Mouse (Mus musculus) embryonic facial prominence, embryonic 13.5 days (tissue): ENCODE results near the gene Pnpo. TPM values are rescaled to one million over a fixed set of nuclear protein-coding genes. Genes with fewer than 3 reads are reported as not detected.

Experiments used
- ATAC-seq: fragments of 200-750 bp; cut with Nextera tagmentation; 2 replicates; pipeline ENCODE4 v1.8.0; 2017; ENCODE audit warnings: low read depth; ENCODE audit not compliant: insufficient number of reproducible peaks, insufficient read depth, low FRiP score, low TSS enrichment
- H3K27ac ChIP-seq: fragments of 300-500 bp; sonication (generic); 2 replicates; pipeline ENCODE4 v1.5.1; 2015; ENCODE audit warnings: moderate library complexity, mild to moderate bottlenecking, inconsistent platforms
- H3K27me3 ChIP-seq: fragments of 300-500 bp; sonication (generic); 2 replicates; pipeline ENCODE4 v1.6.1; 2015; ENCODE audit warnings: mild to moderate bottlenecking, inconsistent platforms
- H3K36me3 ChIP-seq: fragments of 300-500 bp; sonication (generic); 2 replicates; pipeline ENCODE4 v1.6.1; 2015; ENCODE audit warnings: mild to moderate bottlenecking, inconsistent platforms
- H3K4me1 ChIP-seq: fragments of 300-500 bp; sonication (generic); 2 replicates; pipeline ENCODE4 v1.6.1; 2015; ENCODE audit warnings: inconsistent platforms
- H3K4me2 ChIP-seq: fragments of 300-500 bp; sonication (generic); 2 replicates; pipeline ENCODE4 v1.6.1; 2015; ENCODE audit warnings: moderate library complexity, mild to moderate bottlenecking, inconsistent platforms
- H3K4me3 ChIP-seq: fragments of 300-500 bp; sonication (generic); 2 replicates; pipeline ENCODE4 v1.5.1; 2015; ENCODE audit warnings: mild to moderate bottlenecking, inconsistent platforms
- H3K9ac ChIP-seq: fragments of 300-500 bp; sonication (generic); 2 replicates; pipeline ENCODE4 v1.6.1; 2015; ENCODE audit warnings: mild to moderate bottlenecking, inconsistent platforms
- H3K9me3 ChIP-seq: fragments of 300-500 bp; sonication (generic); 2 replicates; pipeline ENCODE4 v1.6.1; 2016; ENCODE audit warnings: inconsistent platforms
- WGBS: fragments of 180-500 bp; shearing (Covaris S2); methylation state at CpG from one replicate; pipeline ENCODE4 v1.1.7; 2015; ENCODE audit warnings: mixed read lengths; 5-methylcytosine and 5-hydroxymethylcytosine counted together
- polyA plus RNA-seq: library from polyadenylated mRNA; unstranded; fragments of >200 nt; fragmentation: Nextera tagmentation; extraction: Ambion mirVana; gene quantifications from 2 replicates; pipeline ENCODE4 v1.2.1, GENCODE M21; 2015

Pnpo gene
- polyA plus RNA-seq, 1 experiment from 2014 or later: 19.9 TPM

DNA sequence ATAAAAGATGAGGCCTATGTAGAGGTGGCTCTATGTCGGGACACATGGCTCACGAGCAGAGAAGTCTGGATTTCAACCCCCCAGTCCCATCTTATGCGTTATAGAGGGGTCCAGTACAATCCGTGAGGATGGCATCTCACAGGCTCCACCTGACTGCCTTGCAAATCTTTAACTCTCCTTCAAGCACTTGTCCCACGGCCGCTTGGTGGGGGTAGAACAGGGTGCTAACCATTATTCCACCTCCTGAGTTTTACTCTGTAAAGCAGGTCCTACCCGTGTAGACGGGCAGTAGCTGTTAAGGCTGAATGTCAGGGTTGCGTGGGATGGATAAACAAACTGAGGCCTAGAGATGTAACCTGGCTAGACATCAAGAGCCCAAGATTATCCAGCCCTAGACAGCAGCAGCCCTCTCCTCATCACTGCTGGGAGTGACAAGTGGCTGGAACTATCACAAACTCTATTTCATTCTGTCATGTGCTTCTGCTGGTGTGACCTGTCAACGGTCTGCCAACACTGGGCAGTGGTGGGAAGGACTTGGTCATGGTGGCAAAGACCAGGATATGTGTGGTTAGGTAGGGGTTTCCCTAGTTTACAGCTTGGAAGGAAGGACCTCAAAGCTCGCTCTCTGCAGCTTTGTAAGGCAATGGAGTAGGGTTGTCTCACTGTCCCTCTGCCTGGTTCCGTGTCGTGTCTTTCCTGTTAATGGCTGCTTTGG is 10.1 kb downstream of the Pnpo start:
- Histone ChIP-seq H3K27me3 (peaks cover 12% of the 10 kb centered on the region), H3K36me3 (no peaks in the 10 kb centered on the region), H3K9ac (no peak overlapping the region), H3K4me2 (no peak overlapping the region), H3K27ac (no peak overlapping the region), H3K4me1 (peaks cover 24% of the 10 kb centered on the region), H3K9me3 (no peaks in the 10 kb centered on the region), H3K4me3 (no peak overlapping the region)
- ATAC-seq: no peak
- 85% methylated on average over 13 of the region's 13 CpGs for WGBS

DNA sequence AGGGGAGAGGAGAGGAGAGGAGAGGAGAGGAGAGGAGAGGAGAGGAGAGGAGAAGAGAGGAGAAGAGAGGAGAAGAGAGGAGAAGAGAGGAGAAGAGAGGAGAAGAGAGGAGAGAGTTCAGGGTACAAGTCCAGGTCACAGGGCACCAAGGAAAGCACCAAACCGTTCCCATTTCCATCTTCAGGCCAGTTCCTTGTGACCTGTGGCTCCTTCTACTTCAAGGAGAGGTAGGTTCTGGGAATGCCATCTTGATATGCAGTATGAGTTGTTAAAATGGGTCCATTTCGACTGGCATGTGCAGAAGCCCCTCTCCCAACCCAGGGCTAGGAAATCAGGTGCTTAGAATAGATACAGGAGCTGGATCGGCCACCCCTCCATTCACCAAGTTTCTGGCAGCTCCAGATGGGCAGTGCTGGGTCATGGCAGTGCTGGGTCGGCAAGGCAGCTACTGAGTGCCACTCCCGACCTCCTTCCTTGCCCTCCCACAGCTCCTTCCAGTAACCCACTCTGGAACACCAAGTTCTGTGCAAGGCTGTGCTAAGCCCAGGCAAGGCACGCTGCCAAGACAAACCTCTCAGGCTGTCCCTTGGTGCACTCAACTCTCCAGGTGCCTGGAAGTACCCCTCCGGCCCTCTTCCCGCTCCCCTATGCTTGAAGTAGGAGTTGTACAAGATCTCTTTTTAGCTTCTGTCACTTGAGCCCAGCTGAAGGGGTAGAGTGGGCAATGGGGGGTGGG is 12.3 kb downstream of the Pnpo start:
- 49% methylated on average over 8 of the region's 8 CpGs for WGBS
- Histone ChIP-seq H3K4me2 (no peak overlapping the region), H3K27ac (no peak overlapping the region)

DNA sequence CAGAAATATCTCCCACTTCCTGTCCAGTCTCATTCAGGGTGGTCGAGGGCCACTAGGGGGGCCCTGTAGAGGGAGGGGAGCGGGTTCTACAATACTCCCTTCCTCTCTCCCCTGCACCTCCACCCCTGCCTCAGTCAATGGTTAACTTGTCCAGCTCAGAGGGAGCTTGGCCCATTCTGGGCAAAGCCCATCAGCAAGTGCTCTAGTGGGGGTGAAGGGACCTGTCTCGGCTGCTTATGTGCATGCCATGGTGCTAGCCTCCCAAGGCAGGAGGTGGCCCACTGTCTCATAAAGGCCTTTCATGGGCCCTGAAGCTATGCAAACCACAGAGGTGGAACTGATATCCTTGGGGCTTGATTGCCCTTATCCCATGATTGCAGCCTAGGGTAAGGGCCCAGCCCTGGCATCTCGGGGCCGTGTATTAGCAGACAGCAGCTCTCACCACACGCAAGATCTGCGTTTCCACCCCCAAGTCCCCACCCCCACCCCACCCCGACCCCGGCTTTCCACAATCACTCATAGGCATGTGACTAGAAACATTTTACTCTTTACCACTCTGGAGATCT is 13.9 kb downstream of the Pnpo start:
- ATAC-seq: no peak
- H3K4me2 ChIP-seq: peak overlapping the region; percentile 39; the same call in 1 of the 2 replicates
- WGBS: 53% methylated on average over 9 of the region's 9 CpGs

More for the DNA sequence above, 12.3 kb downstream of the Pnpo start:
- no peak for ATAC-seq
- Histone ChIP-seq H3K4me1 (peaks cover 27% of the 10 kb centered on the region), H3K9ac (no peak overlapping the region), H3K27me3 (peaks cover 22% of the 10 kb centered on the region), H3K36me3 (no peaks in the 10 kb centered on the region), H3K9me3 (no peaks in the 10 kb centered on the region), H3K4me3 (no peak overlapping the region)

DNA sequence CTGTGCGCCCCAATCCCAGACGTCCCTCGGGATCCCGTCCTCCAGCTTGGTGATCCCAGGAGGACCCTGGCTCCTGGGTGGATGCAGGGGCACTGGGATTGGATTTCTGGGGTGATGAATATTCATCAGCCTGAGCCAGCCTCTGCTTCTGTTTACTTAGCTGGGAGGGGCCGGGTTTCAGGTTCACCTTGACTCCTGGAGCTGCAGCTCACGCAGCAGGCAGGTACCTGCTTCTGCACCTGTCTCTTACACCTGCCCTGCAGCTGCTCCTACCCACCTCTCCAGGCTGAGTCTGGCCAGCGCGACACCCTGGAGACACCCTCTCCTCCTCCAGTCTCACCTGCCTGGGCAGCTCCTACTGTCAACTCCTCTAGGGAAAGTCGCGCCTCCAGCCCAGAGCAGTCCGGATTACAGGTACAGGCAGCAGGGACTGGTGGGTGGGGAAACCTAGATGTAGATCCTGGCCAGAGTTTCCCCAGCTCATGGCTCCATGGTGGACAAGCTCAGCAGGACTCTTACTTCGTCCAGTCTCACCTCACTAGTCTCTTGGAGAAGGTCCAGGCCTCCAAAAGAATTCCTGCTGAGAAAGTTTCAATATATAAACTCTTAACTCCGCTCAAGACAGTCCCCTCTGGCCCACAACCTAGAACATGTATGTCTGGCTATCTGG is 14.6 kb downstream of the Pnpo start:
- WGBS: 11% methylated on average over 13 of the region's 13 CpGs
- H3K27me3 ChIP-seq: peaks cover 22% of the 10 kb centered on the region
- H3K9ac ChIP-seq: no peak overlapping the region

More for the DNA sequence above, 13.9 kb downstream of the Pnpo start:
- peaks cover 22% of the 10 kb centered on the region for H3K27me3 ChIP-seq
- H3K27ac ChIP-seq: peak overlapping the region; percentile 57
- H3K9me3 ChIP-seq: no peaks in the 10 kb centered on the region
- no peaks in the 10 kb centered on the region for H3K36me3 ChIP-seq
- peaks cover 24% of the 10 kb centered on the region for H3K4me1 ChIP-seq
- 0 out of 2 replicates have a peak overlapping the region, but pooled peaks have one; percentile 9 for H3K4me3 ChIP-seq
- no peak overlapping the region for H3K9ac ChIP-seq

DNA sequence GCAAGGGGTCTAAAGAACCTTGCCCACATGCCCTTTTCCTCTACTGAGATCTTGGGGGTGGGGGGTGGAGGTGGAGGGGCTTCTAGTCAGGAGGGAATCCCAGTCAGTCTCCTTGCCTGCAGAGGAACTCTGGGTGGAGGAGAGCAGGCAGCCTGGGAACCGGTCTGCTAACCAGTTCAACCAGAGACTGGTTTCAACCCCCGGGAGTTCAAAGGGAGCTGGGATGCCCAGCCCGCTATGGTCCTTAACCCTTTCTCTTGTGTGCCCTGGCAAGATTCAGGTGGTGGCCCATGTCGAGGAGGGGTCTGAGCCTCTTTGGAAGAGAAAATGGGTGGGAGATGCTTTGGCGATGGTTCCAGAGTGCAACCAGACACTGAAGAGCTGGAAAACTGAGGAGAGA is 15.1 kb downstream of the Pnpo start:
- 2% methylated on average over 5 of the region's 5 CpGs for WGBS
- Histone ChIP-seq H3K27ac (peak overlapping the region; percentile 57; the same call in 1 of the 2 replicates), H3K4me1 (peaks cover 22% of the 10 kb centered on the region), H3K9me3 (no peaks in the 10 kb centered on the region), H3K4me3 (no peak overlapping the region), H3K27me3 (peaks cover 22% of the 10 kb centered on the region), H3K4me2 (peak overlapping the region; percentile 39), H3K9ac (no peak overlapping the region), H3K36me3 (no peaks in the 10 kb centered on the region)
- no peak for ATAC-seq

More for the DNA sequence above, 14.6 kb downstream of the Pnpo start:
- Histone ChIP-seq H3K36me3 (no peaks in the 10 kb centered on the region), H3K4me3 (0 out of 2 replicates have a peak overlapping the region, but pooled peaks have one; percentile 9), H3K4me1 (peaks cover 22% of the 10 kb centered on the region), H3K27ac (peak overlapping the region; percentile 57; the same call in 1 of the 2 replicates), H3K4me2 (peak overlapping the region; percentile 39), H3K9me3 (no peaks in the 10 kb centered on the region)
- peak; percentile 52; the same call in 1 of the 2 replicates for ATAC-seq

DNA sequence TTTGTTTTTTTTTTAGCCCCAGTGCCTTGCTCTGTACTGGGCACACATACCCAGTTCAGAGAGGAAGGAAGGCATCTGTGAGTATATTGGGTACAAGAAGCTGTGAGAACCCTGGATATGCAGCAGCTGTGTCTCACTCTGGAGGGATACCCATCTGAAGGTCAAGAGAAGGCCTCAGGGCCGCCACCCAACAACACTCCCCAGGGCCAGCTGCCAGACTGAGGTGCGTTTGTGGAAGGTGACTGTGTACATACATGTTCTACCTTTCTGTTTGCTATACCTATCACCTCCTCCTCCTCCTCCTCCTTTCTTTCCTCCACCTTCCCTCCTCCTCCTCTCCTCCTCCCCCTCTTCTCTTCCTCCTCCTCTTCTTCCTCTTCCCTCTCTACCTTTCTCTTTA is 15.7 kb downstream of the Pnpo start, which contains the start of gene Prr15l:
TSS of gene Prr15l (plus strand) at position 17 of the 400 bp plus-strand sequence.
- Histone ChIP-seq H3K4me1 (peaks cover 22% of the 10 kb centered on the region), H3K9ac (no peak within 1 kb of the TSS), H3K27me3 (peaks cover 22% of the 10 kb centered on the region), H3K4me3 (no peak within 1 kb of the TSS), H3K36me3 (no peaks in the 10 kb centered on the region), H3K27ac (peak within 1 kb of the TSS; percentile 57; the same call in 1 of the 2 replicates), H3K9me3 (no peaks in the 10 kb centered on the region), H3K4me2 (peak within 1 kb of the TSS; percentile 39)
- ATAC-seq: no peak
- WGBS: 71% methylated on average over 2 of the region's 2 CpGs

DNA sequence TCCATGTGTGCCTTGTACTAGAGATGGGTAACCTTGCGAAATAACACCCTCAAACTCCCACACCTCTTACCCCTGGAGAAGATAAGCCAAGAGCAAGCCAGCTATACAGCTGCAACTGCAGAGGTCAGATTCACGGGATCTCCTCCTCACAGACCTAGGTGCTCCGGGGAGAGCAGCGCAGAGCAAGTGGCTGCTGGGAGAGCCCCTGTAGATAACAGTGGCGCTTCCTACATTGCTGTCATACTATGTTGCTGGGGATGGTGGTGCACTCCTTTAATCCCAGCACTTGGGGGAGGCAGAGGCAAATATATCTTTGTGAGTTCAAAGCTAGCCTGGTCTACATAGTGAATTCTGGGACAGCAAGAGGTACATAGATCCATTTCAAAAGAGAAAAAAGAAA is 17.2 kb downstream of the Pnpo start:
- 85% methylated on average over 5 of the region's 5 CpGs for WGBS
- no peak overlapping the region for H3K27ac ChIP-seq
- no peaks in the 10 kb centered on the region for H3K9me3 ChIP-seq

DNA sequence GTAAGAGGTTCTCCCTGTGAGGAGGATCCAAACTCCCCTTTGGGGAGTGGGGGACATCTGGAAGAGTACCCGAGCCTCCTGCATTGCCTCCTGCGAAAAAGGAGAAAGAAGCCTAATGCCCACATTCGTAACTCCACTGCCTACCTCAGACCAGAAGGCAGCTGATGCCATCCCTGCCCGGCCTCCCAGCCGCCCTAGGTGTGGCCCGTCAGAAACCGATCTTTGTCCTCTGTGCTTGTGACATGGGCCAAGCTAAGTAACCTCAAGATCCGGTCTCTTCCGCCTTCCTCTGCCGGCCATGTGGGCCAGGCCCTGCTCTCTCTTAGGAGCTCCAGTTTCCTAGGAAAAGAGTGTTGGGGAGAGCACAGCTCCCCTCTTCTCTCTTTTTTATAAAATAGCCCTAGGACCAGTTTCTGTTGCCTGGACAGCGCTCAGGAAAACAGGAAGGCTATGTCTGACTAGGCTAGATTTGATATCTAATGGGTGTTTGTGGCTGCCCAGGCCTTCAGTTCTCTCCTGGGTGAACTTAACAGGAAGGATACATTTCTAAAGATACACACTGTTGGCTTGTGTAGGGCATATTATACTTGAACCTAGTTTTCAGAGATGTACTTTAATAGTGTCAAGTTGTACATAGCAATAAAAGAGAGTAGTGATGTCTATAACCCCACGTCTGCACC is 18.2 kb downstream of the Pnpo start:
- no peaks in the 10 kb centered on the region for H3K9me3 ChIP-seq
- WGBS: 85% methylated on average over 12 of the region's 12 CpGs
- ATAC-seq: no peak
- no peak overlapping the region for H3K4me2 ChIP-seq
- H3K9ac ChIP-seq: no peak overlapping the region
- H3K4me3 ChIP-seq: no peak overlapping the region
- H3K27me3 ChIP-seq: peaks cover 22% of the 10 kb centered on the region
- no peak overlapping the region for H3K27ac ChIP-seq
- H3K4me1 ChIP-seq: peaks cover 16% of the 10 kb centered on the region
- no peaks in the 10 kb centered on the region for H3K36me3 ChIP-seq

More for the DNA sequence above, 17.2 kb downstream of the Pnpo start:
- H3K9ac ChIP-seq: no peak overlapping the region
- no peak for ATAC-seq
- H3K36me3 ChIP-seq: no peaks in the 10 kb centered on the region
- peaks cover 22% of the 10 kb centered on the region for H3K27me3 ChIP-seq
- H3K4me1 ChIP-seq: peaks cover 18% of the 10 kb centered on the region
- no peak overlapping the region for H3K4me3 ChIP-seq
- H3K4me2 ChIP-seq: no peak overlapping the region

DNA sequence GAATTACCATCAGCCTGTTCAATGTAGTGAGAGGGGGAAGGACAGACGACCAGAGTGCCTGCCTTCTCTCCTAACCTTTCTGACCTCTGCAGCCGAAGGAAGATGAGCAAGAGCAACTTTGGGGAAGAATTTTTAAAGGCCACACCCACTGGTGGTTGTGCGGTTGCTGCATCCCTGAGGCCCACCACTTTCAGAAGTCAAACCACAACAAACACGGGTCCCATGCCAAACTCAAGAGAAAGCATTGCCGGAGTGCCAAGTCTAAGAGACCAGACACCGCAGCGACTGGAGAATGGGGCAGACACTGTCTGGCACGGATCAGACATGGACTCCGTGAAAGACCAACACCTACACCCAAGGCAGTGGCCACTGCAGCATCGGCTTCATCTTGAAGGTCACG is 18.9 kb downstream of the Pnpo start:
- no peak overlapping the region for H3K27ac ChIP-seq
- peaks cover 15% of the 10 kb centered on the region for H3K4me1 ChIP-seq
- ATAC-seq: no peak
- H3K4me3 ChIP-seq: no peak overlapping the region
- H3K9me3 ChIP-seq: no peaks in the 10 kb centered on the region
- peaks cover 21% of the 10 kb centered on the region for H3K27me3 ChIP-seq
- H3K9ac ChIP-seq: no peak overlapping the region
- WGBS: 75% methylated on average over 11 of the region's 11 CpGs
- H3K4me2 ChIP-seq: no peak overlapping the region
- H3K36me3 ChIP-seq: no peaks in the 10 kb centered on the region

DNA sequence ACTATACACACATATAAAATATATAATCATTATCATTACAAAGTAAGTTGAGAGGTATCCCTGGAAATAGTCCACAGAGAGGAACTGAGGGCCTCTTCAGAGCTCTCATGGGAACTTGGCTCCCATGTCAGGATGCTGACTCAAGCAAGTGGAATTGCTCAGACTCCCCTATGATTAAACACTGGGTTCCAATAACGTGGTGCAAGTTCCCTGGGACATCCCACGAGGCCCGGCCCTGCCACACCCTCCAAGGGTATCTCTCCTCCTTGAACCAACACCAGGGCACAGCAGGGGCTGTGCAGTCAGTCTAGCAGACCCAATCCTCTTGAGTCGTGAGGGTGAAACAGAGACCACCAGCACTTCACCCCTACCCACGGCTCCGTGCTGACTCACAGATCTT is 24.8 kb downstream of the Pnpo start:
- Histone ChIP-seq H3K27me3 (no peaks in the 10 kb centered on the region; the same call in 1 of the 2 replicates), H3K4me1 (peaks cover 14% of the 10 kb centered on the region), H3K4me3 (no peak overlapping the region), H3K4me2 (no peak overlapping the region), H3K27ac (no peak overlapping the region), H3K36me3 (no peaks in the 10 kb centered on the region), H3K9ac (no peak overlapping the region), H3K9me3 (no peaks in the 10 kb centered on the region)
- ATAC-seq: no peak
- WGBS: 50% methylated on average over 6 of the region's 6 CpGs
